ENCODE assay signal across 17 mouse cellular contexts in genomic region chr7:130982881-130983280, GRCm38 (mm10). TPM values are rescaled to one million over a fixed set of nuclear protein-coding genes. Genes with fewer than 3 reads are reported as not detected.
DNase-seq lines count a peak whose midpoint lies in the region; ATAC-seq and TF ChIP-seq lines count a peak whose summit lies in the region.
"Had no signal": no experiment of that assay in that cellular context is flagged by ENCODE, and none has a peak within 500 bp of the region (broad histone marks: within the 10 kb centered on the region; RNA-seq: fewer than 3 reads in every experiment).

No protein-coding gene starts in this region.

- no peak for TF ChIP-seq POLR2A in ES-Bruce4 (IDR thresholded peaks at IDR 0.05; ENCODE audit: insufficient read depth, low read length)

- no peaks in the 10 kb centered on the region for H3K36me3 ChIP-seq in kidney, embryonic 15.5 days
- H3K36me3 ChIP-seq in kidney, embryonic 16.5 days (ENCODE audit: insufficient read depth, low read length), result no peaks in the 10 kb centered on the region
- H3K36me3 ChIP-seq in E14TG2a.4 (ENCODE audit: insufficient read depth, low read length) (peaks cover 12% of the 10 kb centered on the region; the same call in 1 of the 2 replicates), ES-Bruce4 (ENCODE audit: control insufficient read depth, insufficient read depth, low read length, poor library complexity, severe bottlenecking) (no peaks in the 10 kb centered on the region; the same call in 1 of the 2 replicates)
- no peaks in the 10 kb centered on the region for H3K36me3 ChIP-seq in embryonic facial prominence, embryonic 14.5 days (ENCODE audit: control insufficient read depth, insufficient read depth, low read length)
- H3K36me3 ChIP-seq: midbrain, embryonic 10.5 days; neural tube, embryonic 12.5 days had no signal

- peaks cover 19% of the 10 kb centered on the region for H3K4me1 ChIP-seq in kidney, embryonic 15.5 days
- no peaks in the 10 kb centered on the region for H3K4me1 ChIP-seq in kidney, embryonic 16.5 days (ENCODE audit: insufficient read depth, low read length)
- H3K4me1 ChIP-seq in E14TG2a.4 (replicated peaks; ENCODE audit: low read depth, low read length), result peaks cover 36% of the 10 kb centered on the region
- no peaks in the 10 kb centered on the region for H3K4me1 ChIP-seq in ES-Bruce4 (ENCODE audit: control insufficient read depth, insufficient read depth, low read length)
- H3K4me1 ChIP-seq in embryonic facial prominence, embryonic 14.5 days (ENCODE audit: control insufficient read depth, insufficient read depth, low read length), result peaks cover 14% of the 10 kb centered on the region
- H3K4me1 ChIP-seq: neural tube, embryonic 12.5 days had no signal

- 0 out of 2 replicates have a peak, but pooled peaks have one; percentile 29 for ATAC-seq in kidney, embryonic 15.5 days (replicated peaks; ENCODE audit: low FRiP score)
- ATAC-seq in kidney, embryonic 16.5 days (ENCODE audit: low FRiP score, low TSS enrichment), result no peak
- peak; percentile 19; the same call in 1 of the 2 replicates for ATAC-seq in embryonic facial prominence, embryonic 14.5 days (ENCODE audit: low read depth)
- ATAC-seq: forebrain, embryonic 16.5 days; hindbrain, embryonic 16.5 days had no signal

- no peaks in the 10 kb centered on the region for H3K27me3 ChIP-seq in kidney, embryonic 15.5 days
- H3K27me3 ChIP-seq in kidney, embryonic 16.5 days (ENCODE audit: insufficient read depth, low read length), result no peaks in the 10 kb centered on the region
- H3K27me3 ChIP-seq in E14TG2a.4 (ENCODE audit: insufficient read depth, low read length), result peaks cover 5% of the 10 kb centered on the region; the same call in 1 of the 2 replicates
- no peaks in the 10 kb centered on the region for H3K27me3 ChIP-seq in ES-Bruce4 (ENCODE audit: control insufficient read depth, insufficient read depth, low read length, poor library complexity, severe bottlenecking)
- no peaks in the 10 kb centered on the region for H3K27me3 ChIP-seq in embryonic facial prominence, embryonic 14.5 days (replicated peaks; ENCODE audit: control insufficient read depth, insufficient read depth, low read length)
- H3K27me3 ChIP-seq: neural tube, embryonic 12.5 days had no signal

- no peak for DNase-seq in embryonic facial prominence, embryonic 14.5 days (ENCODE audit: low spot score)
- no peak for DNase-seq in spleen, postnatal 14 days (ENCODE audit: low spot score in 2 of 2)
- no peak for DNase-seq in left cerebral cortex, adult 11 months (ENCODE audit: low spot score)
- DNase-seq: cerebellum, adult 9-11 months; heart, adult 11 months; heart, postnatal 36 days; spleen, adult 18-20 months had no signal

- TF ChIP-seq EP300 in ES-Bruce4 (IDR thresholded peaks at IDR 0.05; ENCODE audit: insufficient read depth, low read depth, low read length), result no peak

- TF ChIP-seq CTCF in E14TG2a.4 (conservative IDR thresholded peaks at IDR 0.05; ENCODE audit: low read length) (peak; percentile 49), ES-Bruce4 (IDR thresholded peaks at IDR 0.05; ENCODE audit: low read depth, low read length) (peak; percentile 42)

- no peak overlapping the region for H3K4me2 ChIP-seq in kidney, embryonic 15.5 days
- H3K4me2 ChIP-seq in kidney, embryonic 16.5 days (replicated peaks; ENCODE audit: low read depth, low read length), result no peak overlapping the region
- no peak overlapping the region for H3K4me2 ChIP-seq in embryonic facial prominence, embryonic 14.5 days (ENCODE audit: low read depth, low read length)
- H3K4me2 ChIP-seq: liver, embryonic 11.5 days; neural tube, embryonic 12.5 days had no signal

- no peak overlapping the region for H3K4me3 ChIP-seq in kidney, embryonic 15.5 days (replicated peaks)
- H3K4me3 ChIP-seq in kidney, embryonic 16.5 days (ENCODE audit: low read length), result no peak overlapping the region
- H3K4me3 ChIP-seq in E14TG2a.4 (replicated peaks; ENCODE audit: low read length) (no peak overlapping the region), ES-Bruce4 (ENCODE audit: low read depth, low read length) (no peak overlapping the region)
- H3K4me3 ChIP-seq in embryonic facial prominence, embryonic 14.5 days (ENCODE audit: low read depth, low read length), result no peak overlapping the region
- H3K4me3 ChIP-seq: erythroblast, embryonic 14.5 days; midbrain, embryonic 10.5 days; neural tube, embryonic 12.5 days had no signal

- no peak overlapping the region for H3K27ac ChIP-seq in kidney, embryonic 15.5 days
- H3K27ac ChIP-seq in kidney, embryonic 16.5 days (ENCODE audit: low read length), result no peak overlapping the region
- H3K27ac ChIP-seq in ES-Bruce4 (ENCODE audit: insufficient read depth, low read length), result peak overlapping the region; percentile 54; the same call in 1 of the 2 replicates
- H3K27ac ChIP-seq in embryonic facial prominence, embryonic 14.5 days (replicated peaks; ENCODE audit: low read depth, low read length), result peak overlapping the region; percentile 66; the same call in 1 of the 2 replicates
- H3K27ac ChIP-seq: midbrain, embryonic 10.5 days; neural tube, embryonic 12.5 days had no signal

- H3K9ac ChIP-seq in kidney, embryonic 15.5 days, result no peak overlapping the region
- H3K9ac ChIP-seq in kidney, embryonic 16.5 days (replicated peaks; ENCODE audit: low read length), result no peak overlapping the region
- no peak overlapping the region for H3K9ac ChIP-seq in ES-Bruce4 (ENCODE audit: low read depth, poor library complexity, severe bottlenecking)
- no peak overlapping the region for H3K9ac ChIP-seq in embryonic facial prominence, embryonic 14.5 days (ENCODE audit: low read depth, low read length)
- H3K9ac ChIP-seq: neural tube, embryonic 12.5 days had no signal

- H3K9me3 ChIP-seq in kidney, embryonic 15.5 days (replicated peaks), result no peaks in the 10 kb centered on the region
- H3K9me3 ChIP-seq in kidney, embryonic 16.5 days (ENCODE audit: low read length), result no peaks in the 10 kb centered on the region
- H3K9me3 ChIP-seq in E14TG2a.4 (ENCODE audit: low read length), result no peaks in the 10 kb centered on the region
- H3K9me3 ChIP-seq in ES-Bruce4 (replicated peaks; ENCODE audit: control insufficient read depth, insufficient read depth, low read length, poor library complexity, severe bottlenecking), result no peaks in the 10 kb centered on the region
- no peaks in the 10 kb centered on the region for H3K9me3 ChIP-seq in embryonic facial prominence, embryonic 14.5 days (ENCODE audit: control insufficient read depth, low read length)
- H3K9me3 ChIP-seq: midbrain, embryonic 10.5 days; neural tube, embryonic 12.5 days had no signal

- 78% methylated on average over 3 of the region's 3 CpGs for WGBS in kidney, embryonic 15.5 days
- 69% methylated on average over 3 of the region's 3 CpGs for WGBS in kidney, embryonic 16.5 days
- WGBS in embryonic facial prominence, embryonic 14.5 days, result 63% methylated on average over 3 of the region's 3 CpGs

RNA-seq across cellular contexts. Expression of gene Htra1, which starts 47.0 kb away (rescaled TPM):
- 13.4 and 14.3 TPM in 2 replicates for polyA plus RNA-seq in kidney, embryonic 15.5 days (2015; fragmentation: Nextera tagmentation; extraction: Ambion mirVana)
- 8.3 and 13.4 TPM in 2 replicates for polyA plus RNA-seq in kidney, embryonic 16.5 days (2015; fragmentation: Nextera tagmentation; extraction: Ambion mirVana)
- 33.2 and 34.2 TPM in 2 replicates for polyA plus RNA-seq in ES-Bruce4 (2011; ENCODE audit: insufficient read depth, insufficient read length, low read depth, missing spikeins)
- polyA plus RNA-seq in embryonic facial prominence, embryonic 14.5 days (2014; fragmentation: Nextera tagmentation; extraction: Ambion mirVana), result 113 and 128 TPM in 2 replicates
- polyA plus RNA-seq: erythroblast, embryonic 14.5 days had no signal

RNA-seq across cellular contexts. Expression of gene Dmbt1, which starts 49.0 kb away (rescaled TPM):
- polyA plus RNA-seq in kidney, embryonic 15.5 days (2015; fragmentation: Nextera tagmentation; extraction: Ambion mirVana), result 0.17 and 0.22 TPM in 2 replicates
- polyA plus RNA-seq in kidney, embryonic 16.5 days (2015; fragmentation: Nextera tagmentation; extraction: Ambion mirVana), result not detected in 2 replicates
- polyA plus RNA-seq in ES-Bruce4 (2011; ENCODE audit: insufficient read depth, insufficient read length, low read depth, missing spikeins), result not detected in 2 replicates
- polyA plus RNA-seq in embryonic facial prominence, embryonic 14.5 days (2014; fragmentation: Nextera tagmentation; extraction: Ambion mirVana), result 0.04 TPM in 1 of 2 replicates, not detected in the other
- polyA plus RNA-seq: erythroblast, embryonic 14.5 days; forebrain, embryonic 16.5 days; hindbrain, embryonic 16.5 days; liver, embryonic 11.5 days; midbrain, embryonic 10.5 days; neural tube, embryonic 12.5 days had no signal

Comparison
In these comparisons a context has a peak if more than half of its experiments do, and no peak if none do; other contexts are left out.
1. H3K27ac ChIP-seq: peak in ES-Bruce4 (single experiment) and embryonic facial prominence, embryonic 14.5 days (single experiment); none in kidney, embryonic 15.5 days (single experiment) and kidney, embryonic 16.5 days (single experiment).